10 mouse cellular contexts compared by ENCODE assay signal in genomic region chr11:29788921-29789638, GRCm38 (mm10). TPM values are rescaled to one million over a fixed set of nuclear protein-coding genes. Genes with fewer than 3 reads are reported as not detected.
DNase-seq lines count a peak whose midpoint lies in the region; ATAC-seq and TF ChIP-seq lines count a peak whose summit lies in the region.
"Had no signal": no experiment of that assay in that cellular context is flagged by ENCODE, and none has a peak within 500 bp of the region (broad histone marks: within the 10 kb centered on the region; RNA-seq: fewer than 3 reads in every experiment).

No protein-coding gene starts in this region.

- no peak overlapping the region for H3K27ac ChIP-seq in cerebellum, adult 2 months (ENCODE audit: insufficient read depth, low read length)
- peak overlapping the region; percentile 52 for H3K27ac ChIP-seq in hindbrain, embryonic 16.5 days (ENCODE audit: low read depth, low read length)
- no peak overlapping the region for H3K27ac ChIP-seq in heart, embryonic 11.5 days (ENCODE audit: low read depth, low read length)
- H3K27ac ChIP-seq: heart, embryonic 10.5 days had no signal

- no peak overlapping the region for H3K9ac ChIP-seq in hindbrain, embryonic 16.5 days (ENCODE audit: low read depth, low read length)
- H3K9ac ChIP-seq in heart, embryonic 11.5 days (ENCODE audit: low read depth, low read length): no peak overlapping the region

- WGBS in cerebellum, adult 2 months: 41% methylated on average over 6 of the region's 6 CpGs
- WGBS in hindbrain, embryonic 16.5 days: 62% methylated on average over 6 of the region's 6 CpGs
- 76% methylated on average over 6 of the region's 6 CpGs for WGBS in heart, embryonic 11.5 days (ENCODE audit: insufficient replicate concordance)

- peak; percentile 97 for ATAC-seq in hindbrain, embryonic 16.5 days
- no peak for ATAC-seq in inflammation-experienced regulatory T-cells, adult 6 months
- ATAC-seq in heart, embryonic 11.5 days (replicated peaks; ENCODE audit: insufficient number of reproducible peaks, low FRiP score, low TSS enrichment): no peak

- H3K4me3 ChIP-seq in cerebellum, adult 2 months (replicated peaks; ENCODE audit: insufficient read depth, low read depth, low read length): no peak overlapping the region
- no peak overlapping the region for H3K4me3 ChIP-seq in hindbrain, embryonic 16.5 days (ENCODE audit: low read length)
- no peak overlapping the region for H3K4me3 ChIP-seq in heart, embryonic 11.5 days (ENCODE audit: low read depth, low read length)
- H3K4me3 ChIP-seq: heart, embryonic 10.5 days; myocyte had no signal

- H3K27me3 ChIP-seq in cerebellum, adult 2 months (ENCODE audit: control insufficient read depth, insufficient read depth, low read length): no peaks in the 10 kb centered on the region
- no peaks in the 10 kb centered on the region for H3K27me3 ChIP-seq in hindbrain, embryonic 16.5 days (replicated peaks; ENCODE audit: control insufficient read depth, insufficient read depth, low read length)
- H3K27me3 ChIP-seq in heart, embryonic 11.5 days (ENCODE audit: control insufficient read depth, insufficient read depth, low read length): no peaks in the 10 kb centered on the region

- peaks cover 11% of the 10 kb centered on the region; the same call in 1 of the 2 replicates for H3K4me1 ChIP-seq in cerebellum, adult 2 months (ENCODE audit: control insufficient read depth, insufficient read depth, low read length)
- peaks cover 10% of the 10 kb centered on the region for H3K4me1 ChIP-seq in hindbrain, embryonic 16.5 days (ENCODE audit: control insufficient read depth, insufficient read depth, low read depth, low read length)
- peaks cover under 1% of the 10 kb centered on the region; the same call in 1 of the 2 replicates for H3K4me1 ChIP-seq in heart, embryonic 11.5 days (ENCODE audit: control insufficient read depth, insufficient read depth, low read length)

- DNase-seq in MN1 (ENCODE audit: low spot score): peak; percentile 43
- DNase-seq in cerebellum, adult 2 months: peak; percentile 44 to 64
- DNase-seq in left cerebral cortex, postnatal 4 days: peak; percentile 55
- DNase-seq in thymus, postnatal 36 days: no peak
- DNase-seq in testis, postnatal 10 days (ENCODE audit: low spot score): no peak

- peaks cover 6% of the 10 kb centered on the region; the same call in 1 of the 2 replicates for H3K36me3 ChIP-seq in hindbrain, embryonic 16.5 days (ENCODE audit: control insufficient read depth, insufficient read depth, low read length)
- H3K36me3 ChIP-seq in heart, embryonic 11.5 days (ENCODE audit: control insufficient read depth, insufficient read depth, low read length): no peaks in the 10 kb centered on the region
- H3K36me3 ChIP-seq: heart, embryonic 10.5 days had no signal

- no peaks in the 10 kb centered on the region for H3K9me3 ChIP-seq in hindbrain, embryonic 16.5 days (ENCODE audit: control insufficient read depth, low read length)
- H3K9me3 ChIP-seq in heart, embryonic 11.5 days (replicated peaks; ENCODE audit: control insufficient read depth, low read length): no peaks in the 10 kb centered on the region
- H3K9me3 ChIP-seq: heart, embryonic 10.5 days had no signal

- no peak for TF ChIP-seq CTCF in cerebellum, adult 2 months (IDR thresholded peaks at IDR 0.05; ENCODE audit: borderline replicate concordance, insufficient read depth, low read depth, low read length)

- H3K4me2 ChIP-seq in hindbrain, embryonic 16.5 days (ENCODE audit: low read length): no peak overlapping the region
- H3K4me2 ChIP-seq in heart, embryonic 11.5 days: no peak overlapping the region

- intact Hi-C loops in left cerebral cortex, postnatal 4 days (cut with DNase I): no loop called here

- no peak for TF ChIP-seq POLR2A in cerebellum, adult 2 months (IDR thresholded peaks at IDR 0.05; ENCODE audit: borderline replicate concordance, insufficient read depth, low read length)

RNA-seq across cellular contexts. Expression of gene 4931440F15Rik, which starts 36.4 kb away (rescaled TPM):
- polyA plus RNA-seq in cerebellum, adult 2 months (2012; rRNA removed): 0.67 and 1.1 TPM in 2 replicates
- 0.83 and 0.85 TPM in 2 replicates for polyA plus RNA-seq in hindbrain, embryonic 16.5 days (2015; fragmentation: Nextera tagmentation; extraction: Ambion mirVana)
- total RNA-seq in left cerebral cortex, postnatal 4 days (2021): 1 to 10 TPM; 2.5 to 2.7 TPM
- polyA plus RNA-seq in inflammation-experienced regulatory T-cells, adult 6 months (2017; shearing (Covaris generic)): under 1 TPM in 1 of 3 experiments, not detected in 2; 0.23 TPM
- polyA plus RNA-seq in heart, embryonic 11.5 days (2014; fragmentation: Nextera tagmentation; extraction: Ambion mirVana): 0.15 and 0.21 TPM in 2 replicates

Comparison
In these comparisons a context has a peak if more than half of its experiments do, and no peak if none do; other contexts are left out.
1. DNase-seq: peak in MN1 (single experiment), cerebellum, adult 2 months (2 of 2) and left cerebral cortex, postnatal 4 days (single experiment); none in thymus, postnatal 36 days (0 of 2) and testis, postnatal 10 days (single experiment).